Mouse (Mus musculus) frontal cortex, postnatal 25 days (tissue): ENCODE measurements at regions not wholly inside any gene's neighbourhood (a gene's known extent, or its start where the extent isn't known, plus 50 kb on each side); places are given as distances from the start of the nearest gene placed in this dataset.
A peak's percentile ranks its signal among the peaks of the same experiment; 100 is the strongest.

Experiments used
- DNase-seq, 2 experiments: peaks; one replicate each; pipeline ENCODE4 v3.0.0; 2022; ENCODE audit warnings: low spot score in 2 of 2

- no peak for DNase-seq
Observed at GRCm38 (mm10) chr14:120146908-120147770, 104.9 kb upstream of the Oxgr1 start.

- DNase-seq: no peak
Observed at GRCm38 (mm10) chr14:120148803-120149202, 106.6 kb upstream of the Oxgr1 start.

- peak; percentile 54 to 55 for DNase-seq
Observed at GRCm38 (mm10) chr14:120149341-120149741, 107.1 kb upstream of the Oxgr1 start.

GRCm38 (mm10) chr14:120150589-120150988, 108.4 kb upstream of the Oxgr1 start:
- no peak for DNase-seq

DNA sequence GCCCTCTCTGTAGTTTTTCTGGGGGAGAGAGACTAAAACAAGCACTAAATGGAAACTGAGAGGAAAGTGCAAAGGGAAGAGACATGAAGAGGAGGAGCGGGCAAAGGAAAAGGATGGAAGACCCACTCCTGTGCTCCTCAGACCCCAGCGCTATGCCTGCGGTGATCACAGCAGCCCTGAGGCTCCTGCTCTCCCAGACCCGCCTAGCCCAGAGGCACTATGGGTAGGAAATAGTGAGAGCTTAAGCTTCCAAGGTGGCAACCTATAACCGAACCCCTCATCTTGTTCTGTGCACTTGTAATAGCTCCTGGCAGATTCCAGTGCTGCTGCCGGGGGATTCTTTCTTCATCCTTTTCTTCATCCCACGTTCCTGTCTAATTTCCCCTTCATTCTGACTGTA, 112.2 kb upstream of the Oxgr1 start:
- DNase-seq: no peak

DNA sequence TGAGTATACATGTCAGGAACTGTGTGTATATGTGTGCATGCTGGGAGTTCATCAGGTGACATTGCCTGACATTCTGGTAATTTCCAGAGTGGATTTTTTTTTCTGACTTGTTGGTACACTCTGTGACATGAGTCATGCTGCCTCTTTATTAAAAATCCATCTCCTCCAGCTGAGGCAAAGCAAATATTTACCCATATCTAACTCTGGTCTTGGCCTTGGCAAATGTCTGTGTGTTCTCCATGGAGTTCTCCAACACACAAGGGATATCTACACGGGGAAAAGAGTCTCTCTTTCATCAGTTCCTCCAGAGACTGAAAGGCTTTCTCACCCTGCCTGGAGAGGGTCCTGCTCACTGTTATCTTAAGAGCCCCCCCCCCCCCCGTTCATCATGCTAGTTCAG, 111.3 kb upstream of the Mbnl2 start:
- DNase-seq: no peak

GRCm38 (mm10) chr14:120165496-120166045, 109.9 kb upstream of the Mbnl2 start:
- DNase-seq: no peak

DNA sequence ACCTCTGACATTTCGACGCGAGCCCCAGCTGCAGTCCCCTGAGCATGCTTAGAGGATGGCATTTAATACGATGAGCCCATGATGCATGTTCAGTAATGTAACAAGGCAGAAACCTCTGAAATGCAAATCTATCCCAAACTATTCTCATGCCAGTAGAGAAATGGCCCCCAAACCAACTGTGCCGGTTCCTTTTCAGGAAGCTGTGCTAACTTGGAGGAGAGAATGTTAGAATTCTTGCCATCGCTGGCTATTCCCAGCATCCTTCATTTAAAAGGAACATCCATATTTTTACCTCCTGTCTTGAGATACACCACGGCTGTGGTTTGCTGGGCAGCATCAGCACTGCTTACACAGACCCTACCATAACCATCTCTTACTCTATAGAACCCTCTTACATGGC, 104.7 kb upstream of the Mbnl2 start:
- DNase-seq: no peak

DNA sequence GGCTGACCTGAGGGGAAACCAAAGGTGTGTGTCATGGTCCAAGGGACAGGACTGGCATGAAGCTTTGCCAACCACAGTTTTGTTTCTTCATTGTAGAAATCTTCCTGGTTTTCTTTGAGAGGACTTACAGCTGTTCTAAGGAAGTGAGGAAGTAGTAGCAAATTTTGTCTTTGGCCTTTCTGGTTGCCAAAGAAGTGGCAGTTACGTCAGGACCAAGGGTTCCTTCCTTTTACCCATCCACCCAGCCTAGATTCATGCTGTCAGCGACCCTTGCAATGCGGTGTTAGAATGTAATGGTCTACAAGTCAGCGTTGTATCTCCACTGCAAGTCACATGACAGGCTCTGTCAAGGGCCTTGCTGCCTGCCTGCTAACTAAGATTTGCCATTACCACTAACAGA, 103.4 kb upstream of the Mbnl2 start:
- no peak for DNase-seq

GRCm38 (mm10) chr14:120172844-120173243, 102.6 kb upstream of the Mbnl2 start:
- no peak for DNase-seq

DNA sequence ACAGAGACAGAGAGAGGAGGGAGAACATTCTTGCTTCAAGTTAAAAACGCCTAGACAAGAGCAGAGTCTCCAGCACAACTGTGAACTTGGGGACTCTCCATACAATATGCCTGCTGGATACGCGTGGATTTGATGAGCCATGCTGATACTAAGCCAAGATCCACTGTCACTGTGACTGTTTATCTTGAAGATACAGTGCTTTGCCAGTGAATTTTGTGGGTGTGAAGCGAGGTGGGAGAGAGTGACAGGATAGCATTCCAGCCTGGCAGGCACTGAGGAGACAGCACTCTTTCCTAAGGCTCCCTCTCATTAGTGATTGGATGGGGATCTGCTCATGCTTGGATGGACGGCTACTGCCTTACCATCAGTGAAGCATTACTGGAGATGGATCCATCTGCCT, 100.9 kb upstream of the Mbnl2 start:
- DNase-seq: no peak

- DNase-seq: no peak
Observed at GRCm38 (mm10) chr14:120195218-120195617, 80.3 kb upstream of the Mbnl2 start.

DNA sequence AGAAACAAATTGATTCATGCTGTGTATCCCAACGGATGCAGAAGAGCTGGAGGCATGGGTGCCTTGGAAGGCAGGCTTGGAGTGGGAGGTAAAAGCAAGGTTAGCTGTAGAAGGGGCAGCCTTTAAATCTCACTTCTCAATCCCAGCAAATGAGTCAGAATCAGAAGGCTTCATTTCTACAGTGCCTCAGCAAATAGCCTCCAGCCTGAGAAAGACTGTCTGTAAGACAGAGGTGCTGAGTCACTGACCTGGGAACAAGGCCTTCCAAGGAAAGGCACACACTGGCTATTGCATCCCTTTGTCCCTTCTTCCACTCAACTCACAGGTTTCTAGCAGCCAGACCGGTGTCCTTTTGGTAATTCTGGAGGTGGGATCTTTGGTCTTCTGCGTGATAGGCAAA, 63.7 kb upstream of the Mbnl2 start:
- no peak for DNase-seq

DNA sequence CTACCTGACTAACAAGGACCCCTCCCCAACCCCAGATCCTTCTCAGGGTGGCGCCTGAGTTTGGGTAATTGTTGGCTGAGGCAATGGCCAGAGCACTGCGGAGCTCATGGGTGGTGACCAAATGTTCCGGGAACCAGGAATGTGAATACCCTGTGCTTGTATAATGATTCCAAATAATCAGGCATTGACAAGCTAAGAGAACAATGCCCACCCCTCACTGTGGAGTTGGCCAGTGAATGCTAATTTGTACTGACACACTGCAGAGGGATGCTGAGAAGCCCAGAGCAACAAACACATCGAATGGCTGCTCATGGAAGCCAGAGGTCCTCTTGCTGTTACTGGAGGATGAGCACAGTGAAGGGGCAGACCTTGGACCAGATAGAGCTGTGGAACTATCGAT, 62.8 kb upstream of the Mbnl2 start:
- no peak for DNase-seq

DNA sequence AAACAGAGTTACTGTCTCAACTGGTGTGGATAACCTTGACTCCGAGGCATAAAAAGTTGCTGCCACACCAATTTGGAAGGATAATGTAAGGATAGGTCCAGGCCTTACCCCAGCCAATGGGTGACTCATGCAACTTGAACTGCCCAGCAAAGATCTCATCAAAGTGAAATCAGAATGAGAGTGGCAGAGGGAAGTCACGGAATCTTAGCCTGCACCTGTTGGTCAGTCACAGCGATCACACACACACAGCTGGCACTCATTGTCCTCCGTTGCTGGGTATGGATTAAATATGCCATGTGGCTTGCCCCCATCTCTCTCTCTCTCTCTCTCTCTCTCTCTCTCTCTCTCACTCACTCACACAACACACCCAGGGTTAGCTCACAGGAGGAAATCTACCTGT, 56.2 kb upstream of the Mbnl2 start:
- DNase-seq: no peak

- DNase-seq: no peak
Observed at GRCm38 (mm10) chr14:120223528-120224201, 51.8 kb upstream of the Mbnl2 start.

DNA sequence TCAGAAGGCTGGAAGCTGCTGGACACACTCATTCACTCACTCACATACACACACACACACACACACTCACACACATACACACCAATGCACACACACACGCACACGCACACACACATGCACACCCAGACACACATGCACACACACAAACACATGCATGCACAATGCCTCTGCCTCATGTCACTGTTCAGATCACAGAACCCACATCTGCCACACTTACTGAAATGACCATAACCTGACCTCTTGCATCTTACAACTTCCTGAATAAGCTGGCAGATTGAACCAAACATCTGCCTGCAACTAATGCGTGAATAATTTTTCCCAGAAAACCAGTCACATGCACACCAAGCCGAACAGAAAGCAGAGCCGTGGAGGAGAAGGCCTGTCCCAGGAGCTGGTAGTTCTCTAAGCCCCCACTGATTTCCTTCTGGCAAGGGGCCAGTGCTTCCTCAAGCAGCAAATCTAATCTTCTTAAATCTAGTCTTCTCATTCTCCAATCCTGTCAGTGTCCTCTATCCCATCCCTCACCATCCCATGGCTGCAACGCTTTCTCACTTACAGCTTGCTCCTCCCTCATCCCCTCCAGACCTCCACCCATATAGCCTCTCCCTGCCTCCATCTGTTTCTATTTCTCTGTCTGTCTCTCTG, 51.1 kb upstream of the Mbnl2 start:
- no peak for DNase-seq

GRCm38 (mm10) chr14:120225657-120226056, 49.8 kb upstream of the Mbnl2 start:
- no peak for DNase-seq
